Mouse (Mus musculus) gastrocnemius, adult 18-20 months (tissue): ENCODE data around the gene Olfr27. TPM values are rescaled to one million over a fixed set of nuclear protein-coding genes. Genes with fewer than 3 reads are reported as not detected.

Experiments used
- DNase-seq: peaks from one replicate; pipeline ENCODE4 v3.0.0; 2021; ENCODE audit warnings: low spot score
- long read RNA-seq, 2 experiments: library from polyadenylated mRNA; stranded (forward); transcript quantifications; one replicate each; pipeline ENCODE4 v2.0.0; 2021
- total RNA-seq, 2 experiments: library from RNA; stranded (reverse); gene quantifications; 2 replicates each; pipeline ENCODE4 v1.2.3; 2021

The Olfr27 gene
- total RNA-seq = not detected
- long read RNA-seq, experiment 1 = 0 reads
- long read RNA-seq, experiment 2 = 0 reads

DNA sequence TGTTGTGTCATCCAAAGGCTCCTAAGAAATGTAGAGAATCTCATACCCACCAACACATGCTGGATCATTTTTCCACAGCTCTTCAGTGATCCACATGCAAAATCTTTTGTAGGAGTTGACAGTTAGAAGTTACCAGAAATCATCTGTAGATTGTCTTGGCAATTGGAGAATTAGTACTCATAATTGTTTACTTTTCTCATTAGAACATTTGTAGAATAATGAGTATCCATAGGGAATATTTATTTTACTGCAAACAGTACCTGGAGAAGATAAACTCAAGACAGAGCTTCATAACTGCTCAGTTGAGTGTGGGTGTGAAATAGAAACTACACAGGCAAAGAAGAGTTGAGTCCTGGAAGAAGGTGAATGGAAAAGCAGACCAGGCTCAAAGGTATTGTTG is at the start of gene Olfr27:
Gene Olfr27, plus strand, starts transcription at position 301 of the 400 bp plus-strand sequence.
- DNase-seq = no peak

DNA sequence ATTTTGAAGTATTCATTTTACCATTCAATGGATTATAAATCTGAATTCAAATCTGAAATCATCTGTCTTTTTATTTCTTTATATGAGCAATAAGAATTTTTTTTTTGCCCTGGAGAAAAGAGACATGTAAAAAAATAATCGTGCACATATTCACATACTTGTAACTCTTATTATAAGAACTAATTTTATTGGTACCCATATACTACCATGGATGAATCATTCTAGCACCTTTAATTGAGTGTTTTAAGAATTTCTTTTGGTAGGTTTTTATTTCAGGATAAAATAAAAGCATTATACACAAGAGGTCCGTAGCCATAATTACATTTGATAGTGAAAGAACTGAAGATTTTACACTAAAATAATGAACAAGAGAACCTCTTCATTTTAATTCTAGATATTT is 49.1 kb upstream of the Olfr27 start, which contains the start of gene Olfr938:
Gene Olfr938, minus strand, starts transcription at position 101 of the 400 bp plus-strand sequence.
- DNase-seq = no peak

DNA sequence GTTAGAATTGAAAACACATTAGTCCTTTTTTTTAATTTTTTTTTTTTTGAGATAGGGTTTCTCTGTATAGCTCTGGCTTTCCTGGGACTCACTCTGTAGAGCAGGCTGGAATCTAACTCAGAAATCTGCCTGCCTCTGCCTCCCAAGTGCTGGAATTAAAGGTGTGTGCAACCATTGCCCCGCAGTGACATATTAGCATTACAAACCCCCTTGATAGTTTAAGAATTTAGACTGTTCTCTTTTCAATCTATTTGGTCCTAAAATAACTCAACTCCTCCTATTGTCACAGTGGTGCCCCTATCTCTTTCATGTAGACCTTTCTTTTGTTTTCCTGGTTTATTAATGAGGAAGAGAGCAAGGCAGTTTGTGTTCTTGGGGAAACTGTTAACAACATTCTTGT is 605 bp upstream of the Olfr27 start:
- no peak for DNase-seq

DNA sequence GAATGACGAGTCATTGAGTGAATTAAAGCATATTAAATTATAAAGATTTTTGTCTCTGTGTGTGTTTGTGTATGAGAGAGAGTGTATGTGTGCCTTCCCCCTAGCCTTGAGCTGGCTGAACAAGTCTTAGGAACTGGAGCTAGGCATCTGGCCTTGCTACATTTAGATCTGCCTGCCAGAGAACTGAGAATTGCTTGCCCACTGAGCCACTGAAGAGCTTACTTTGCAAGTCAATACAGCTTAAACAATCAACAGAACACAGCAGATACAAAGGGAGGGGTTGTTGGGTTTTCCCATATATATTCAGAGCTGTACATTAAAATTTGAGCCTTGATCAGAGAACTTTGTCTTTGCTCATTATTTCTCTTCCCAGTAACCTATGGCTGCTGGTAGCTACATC is 24.5 kb downstream of the Olfr27 start:
- no peak for DNase-seq

DNA sequence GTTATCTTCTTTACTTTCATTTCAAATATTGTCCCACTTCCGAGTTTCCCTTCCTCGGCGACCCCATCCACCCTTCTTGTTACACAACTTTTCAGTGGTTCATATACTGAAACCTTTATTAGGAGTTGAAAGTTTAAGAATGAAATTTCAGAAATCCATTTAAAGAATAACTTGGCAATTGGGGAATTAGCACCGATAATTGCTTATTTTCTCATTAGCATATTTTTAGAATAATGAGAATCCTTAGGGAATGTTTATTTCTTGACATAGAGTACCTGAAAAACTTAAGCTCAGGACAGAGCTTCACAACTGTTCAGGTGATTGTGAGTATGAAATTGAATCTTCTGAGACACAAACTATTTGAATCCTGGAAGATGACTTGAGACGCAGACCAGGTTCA is 38.1 kb downstream of the Olfr27 start, which contains the start of gene Olfr943:
Gene Olfr943, plus strand, starts transcription at position 301 of the 400 bp plus-strand sequence.
- DNase-seq = no peak

Other genes starting within 250 kb of the Olfr27 start
- gene Olfr930, start 198.3 kb upstream of the Olfr27 start, total RNA-seq = not detected
- not detected for gene Olfr933, start 155.8 kb upstream of the Olfr27 start, total RNA-seq
- not detected for gene Olfr934, start 139.8 kb upstream of the Olfr27 start, total RNA-seq
- gene Olfr935, start 128.4 kb upstream of the Olfr27 start, total RNA-seq = not detected
- not detected for gene Olfr146, start 104.8 kb upstream of the Olfr27 start, total RNA-seq
- gene Olfr937, start 63.2 kb upstream of the Olfr27 start, total RNA-seq = not detected
- gene Olfr938, start 49.2 kb upstream of the Olfr27 start, total RNA-seq = not detected
- not detected for gene Olfr943, start 38.2 kb downstream of the Olfr27 start, total RNA-seq
- not detected for gene Olfr944, start 73.8 kb downstream of the Olfr27 start, total RNA-seq
- gene Olfr1537, start 121.9 kb downstream of the Olfr27 start, total RNA-seq = not detected
- not detected for gene Olfr945, start 148.7 kb downstream of the Olfr27 start, total RNA-seq
- gene Olfr948, start 197.9 kb downstream of the Olfr27 start, total RNA-seq = not detected